Mouse (Mus musculus) regulatory T cell (primary cell): ENCODE measurements around the gene Gli1.

Experiments
- in situ Hi-C: fragments of 300-600 bp; cut with MboI, MseI; formaldehyde crosslinking; loops from one replicate; pipeline ENCODE4 v1.15.1; 2025; ENCODE audit warnings: high pct_unique_total_duplicates

Gene Gli1

DNA sequence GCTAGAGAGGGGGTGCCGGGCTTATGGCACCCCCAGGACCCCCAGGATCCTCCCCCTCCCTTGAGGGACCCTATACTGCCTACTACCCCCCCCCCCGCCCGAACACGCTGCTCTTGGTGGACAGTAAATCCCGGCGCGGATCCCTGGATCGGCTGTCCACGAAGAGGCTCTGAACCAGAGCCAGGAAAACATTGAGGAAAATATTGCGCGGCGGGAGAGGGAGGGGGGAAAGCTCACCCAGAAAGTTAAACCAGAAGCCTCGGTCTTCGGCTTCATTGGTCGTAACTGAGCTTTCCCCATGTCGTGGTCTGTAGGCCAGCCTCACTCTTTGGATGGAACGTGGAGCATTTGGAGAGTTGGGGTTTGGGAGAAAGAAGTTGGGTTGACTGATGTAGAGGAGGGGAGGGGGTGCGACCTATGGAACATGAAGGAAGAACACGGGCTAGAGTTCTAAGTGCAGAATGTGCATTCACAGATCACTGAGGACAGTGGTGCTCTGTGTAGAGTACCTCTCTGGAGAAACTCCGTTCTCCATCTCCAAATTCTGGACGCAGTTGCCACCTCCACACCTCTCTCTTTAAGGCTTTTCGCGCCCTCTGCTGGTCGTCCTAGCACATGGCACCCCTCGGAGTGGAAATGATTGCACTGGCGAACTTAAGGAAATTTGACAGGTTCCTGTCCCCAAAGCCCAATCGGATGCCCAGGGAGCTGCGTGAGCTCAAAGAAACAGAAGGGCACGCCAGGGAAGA, at the start of gene Gli1:
Gene Gli1, minus strand, starts transcription at position 84 of the 749 bp plus-strand sequence.
- in situ Hi-C loops = no loop called here

DNA sequence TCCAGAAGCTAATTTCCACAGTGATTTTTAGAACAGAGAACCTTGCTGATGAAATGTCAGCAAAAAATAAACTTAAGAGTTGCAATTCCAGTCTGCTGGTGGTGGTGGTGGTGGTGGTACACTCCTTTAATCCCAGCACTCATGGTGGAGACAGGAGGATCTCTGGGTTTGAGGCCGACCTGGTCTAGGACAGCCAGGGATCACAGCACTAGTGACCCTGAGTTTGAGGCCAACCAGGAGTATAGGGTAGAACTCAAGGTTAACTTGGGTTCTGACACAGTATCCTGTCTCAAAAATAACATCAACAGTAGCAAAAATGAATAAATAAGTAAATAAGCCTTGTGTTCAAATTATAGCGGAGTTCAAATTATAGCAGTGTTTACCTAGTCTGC, 40.0 kb upstream of the Gli1 start:
- in situ Hi-C loops = no loop called here

DNA sequence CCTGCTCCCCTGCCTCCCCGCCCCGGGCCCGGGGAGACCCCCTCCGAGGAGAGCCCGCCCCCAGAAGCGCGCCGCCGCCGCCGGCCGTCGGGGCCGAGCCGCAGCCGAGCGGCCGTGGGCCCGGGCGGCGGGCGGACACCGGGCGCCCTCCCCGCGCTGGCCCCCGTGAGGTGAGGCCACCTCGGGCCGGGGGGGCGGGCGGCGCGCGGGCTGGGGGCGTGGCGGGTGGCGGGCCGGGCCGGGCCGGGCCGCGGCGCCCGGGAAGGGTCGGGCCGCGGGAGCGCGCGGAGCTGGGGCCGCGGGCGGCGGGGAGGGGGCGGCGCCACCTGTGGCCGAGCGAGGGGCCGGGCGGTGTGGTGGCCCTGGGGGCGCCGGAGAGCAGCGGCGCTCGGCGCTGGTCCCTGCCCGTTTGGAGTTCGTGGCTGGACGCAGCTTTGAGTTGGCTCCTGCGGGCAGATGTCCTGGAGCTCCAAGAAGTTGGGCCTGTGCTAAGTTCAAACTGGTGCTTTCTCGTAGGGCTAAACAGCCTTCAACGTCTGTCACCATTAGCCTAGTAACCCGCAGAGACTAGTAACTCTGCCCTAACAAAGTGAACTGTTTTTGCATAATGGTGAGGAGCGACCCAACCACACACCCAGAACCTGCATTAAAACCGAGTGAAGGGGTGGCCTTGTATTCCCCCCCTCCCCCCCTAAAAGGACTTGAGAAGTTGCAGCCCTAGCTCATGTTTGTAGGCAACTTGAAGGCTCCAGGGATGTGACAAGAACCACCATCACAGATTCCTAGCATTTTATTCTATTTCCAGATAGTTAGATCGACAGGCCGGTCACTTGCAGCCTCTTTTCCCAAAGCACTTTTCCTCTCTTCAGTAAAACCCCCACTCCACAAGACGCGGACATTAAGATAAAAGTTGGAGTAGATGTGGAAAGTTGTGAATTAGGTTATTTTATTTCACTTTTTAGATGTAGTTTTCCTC, 39.3 kb upstream of the Gli1 start:
- in situ Hi-C loops = no loop called here

DNA sequence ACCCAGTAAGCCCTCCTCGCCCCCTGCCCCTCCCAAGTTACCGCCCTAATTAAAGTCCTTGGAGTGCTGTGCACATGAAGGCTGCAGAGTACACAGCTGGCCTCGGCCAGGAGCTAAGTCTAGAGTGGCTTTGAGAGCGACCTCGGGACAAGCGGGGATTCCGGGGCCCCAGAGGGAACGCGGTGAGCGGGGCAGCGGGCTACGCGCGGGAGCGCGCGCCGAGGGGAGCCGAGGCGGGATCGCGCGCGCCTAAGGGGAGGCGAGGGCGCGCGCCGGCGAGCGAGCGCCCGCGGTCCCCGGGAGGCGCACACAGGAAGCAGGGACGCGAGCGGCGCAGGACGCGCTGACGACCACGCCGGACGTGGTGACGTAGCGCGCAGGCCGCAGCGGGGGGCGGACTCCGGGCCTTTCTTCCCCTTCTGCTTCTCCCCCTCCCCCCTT, 38.5 kb upstream of the Gli1 start, which contains the start of gene R3hdm2:
Gene R3hdm2, plus strand, starts transcription at position 77 of the 441 bp plus-strand sequence.
- in situ Hi-C loops = no loop called here

DNA sequence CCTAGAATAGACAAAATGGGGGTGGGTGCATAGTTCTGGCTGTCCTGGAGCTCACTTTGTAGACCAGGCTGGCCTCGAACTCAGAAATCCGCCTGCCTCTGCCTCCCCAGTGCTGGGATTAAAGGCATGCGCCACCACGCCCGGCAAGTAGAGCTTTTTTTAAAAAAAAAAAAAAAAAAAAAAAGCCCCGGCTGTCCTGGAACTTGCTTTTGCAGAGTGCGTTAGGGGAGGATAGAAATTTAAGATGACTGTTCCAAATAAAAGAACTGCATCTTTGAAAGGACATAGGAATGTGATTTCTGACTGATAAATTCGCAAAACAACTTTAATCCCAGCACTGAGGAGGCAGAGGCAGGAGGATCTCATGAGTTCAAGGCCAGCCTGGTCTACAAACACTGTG, 37.9 kb upstream of the Gli1 start:
- in situ Hi-C loops = no loop called here

DNA sequence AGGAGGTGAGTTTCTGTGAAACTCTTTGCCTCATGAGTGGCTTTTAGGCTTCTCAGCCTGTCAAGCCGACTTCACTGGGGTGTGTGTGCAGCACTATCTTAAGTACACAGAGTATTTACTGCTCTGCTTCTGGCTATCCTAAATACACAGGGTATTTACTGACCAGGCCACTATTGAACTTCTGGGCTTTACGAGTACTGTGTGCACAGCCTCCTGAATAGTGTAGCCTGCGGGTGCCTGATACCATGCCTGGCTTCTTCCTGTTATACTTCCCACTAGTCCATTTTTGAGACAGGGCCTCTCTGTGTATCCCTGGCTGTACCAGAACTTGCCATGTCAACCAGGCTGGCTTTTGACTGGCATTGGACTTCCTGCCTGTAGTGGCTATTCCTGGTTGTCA, 35.9 kb upstream of the Gli1 start:
- in situ Hi-C loops = no loop called here

DNA sequence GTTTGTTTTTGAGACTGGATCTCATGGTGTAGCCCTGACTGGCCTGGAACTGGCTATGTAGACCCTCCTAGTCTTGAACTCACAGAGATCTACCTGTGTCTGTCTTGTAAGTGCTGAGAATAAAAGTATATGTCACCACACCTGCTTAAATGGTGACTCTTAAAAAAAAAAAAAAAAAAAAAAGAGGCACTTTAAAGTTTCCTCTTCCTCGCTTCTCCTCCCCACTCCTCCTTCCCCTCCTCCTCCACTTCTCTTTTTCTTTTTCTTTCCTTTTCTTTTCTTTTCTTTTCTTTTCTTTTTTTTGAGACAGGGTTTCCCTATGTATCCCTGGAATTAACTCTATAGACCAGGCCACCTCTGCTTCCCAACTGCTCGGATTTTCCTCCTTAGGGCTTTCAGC, 29.2 kb upstream of the Gli1 start:
- in situ Hi-C loops = no loop called here

DNA sequence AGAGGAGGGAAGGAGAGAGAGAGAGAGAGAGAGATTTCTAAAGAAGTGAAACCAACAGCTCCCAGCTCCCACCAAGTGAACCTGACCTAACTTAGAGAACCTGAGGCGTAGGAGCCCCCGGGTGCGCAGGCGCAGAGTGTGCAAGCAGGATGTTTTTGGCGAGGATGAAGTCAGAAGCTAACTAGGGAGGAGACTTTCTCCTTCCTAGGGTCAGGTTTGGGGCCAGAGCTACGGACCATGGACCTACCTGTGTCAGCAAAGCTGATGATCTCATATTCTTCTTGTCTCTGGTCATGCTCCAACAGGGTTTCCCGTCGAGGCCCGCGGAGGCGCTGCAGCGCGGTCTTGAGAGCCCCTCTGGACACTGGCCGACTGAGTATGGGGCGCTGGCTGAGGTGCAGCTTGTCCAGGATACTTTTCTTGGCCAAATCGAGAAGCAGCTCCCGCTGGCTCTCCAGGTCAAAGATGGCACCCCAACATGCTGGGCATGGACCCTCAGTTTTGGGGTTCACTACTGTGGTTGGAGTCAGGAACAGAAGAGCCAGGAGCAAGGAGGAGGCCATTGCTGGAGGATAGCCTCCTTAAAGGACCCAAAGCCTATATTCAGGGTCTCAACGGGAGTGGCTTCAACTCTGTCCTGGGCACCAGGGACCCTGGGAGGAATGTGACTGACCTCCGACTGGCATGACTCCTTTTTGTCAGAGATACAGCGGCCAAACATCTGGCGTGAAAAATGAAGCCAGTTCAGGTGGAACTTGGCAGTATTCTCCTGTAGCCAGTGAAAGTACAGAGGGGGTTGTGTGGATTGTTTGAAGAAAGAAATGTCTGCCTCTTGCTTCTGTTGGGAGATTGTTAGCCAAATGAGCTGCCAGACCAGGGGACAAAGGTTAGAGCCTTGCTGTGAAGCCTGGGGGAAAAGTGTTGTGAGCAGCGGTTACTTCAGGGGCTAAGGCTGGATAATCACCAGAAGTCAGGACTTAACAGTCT, 28.4 kb upstream of the Gli1 start, which contains the start of gene Inhbc:
Gene Inhbc, minus strand, starts transcription at position 598 of the 987 bp plus-strand sequence.
- in situ Hi-C loops = no loop called here

DNA sequence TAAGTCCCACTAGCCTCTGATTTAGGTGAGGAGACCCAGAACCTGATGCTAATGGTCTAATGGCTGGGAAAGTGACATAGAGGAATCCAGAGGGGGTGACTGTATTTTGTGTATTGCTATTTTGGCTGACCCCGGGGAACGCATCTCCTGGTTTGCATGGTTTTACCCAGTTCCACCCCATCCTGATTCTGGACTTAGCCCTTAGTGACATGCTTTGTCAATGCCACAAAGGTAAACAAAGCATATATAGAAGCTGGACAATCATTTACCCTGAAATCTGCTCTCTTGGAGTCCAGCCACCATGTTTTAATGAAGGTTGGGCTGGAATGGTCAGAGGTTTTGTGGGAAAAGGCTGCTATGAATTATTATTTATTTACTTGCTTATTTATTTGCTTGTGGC, 26.5 kb upstream of the Gli1 start:
- in situ Hi-C loops = no loop called here

DNA sequence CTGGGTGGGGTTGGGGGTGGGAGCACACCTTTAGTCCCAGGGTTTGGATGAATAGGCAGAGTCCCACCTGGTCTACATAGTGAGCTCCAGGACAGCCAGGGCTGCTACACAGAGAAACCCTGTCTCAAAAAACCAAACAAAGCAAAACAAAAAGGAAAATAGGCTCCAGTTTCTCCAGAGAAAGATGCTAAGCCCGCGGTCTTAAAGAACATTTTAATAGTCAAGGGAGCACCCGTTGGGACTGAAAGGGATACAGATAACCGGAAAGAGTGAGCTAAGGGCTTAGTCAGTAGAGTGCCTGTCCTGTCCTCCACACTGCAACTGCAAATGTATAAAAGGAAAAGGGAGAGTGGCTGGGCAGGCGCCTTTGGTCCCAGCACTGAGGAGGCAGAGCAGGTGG, 25.3 kb upstream of the Gli1 start:
- in situ Hi-C loops = no loop called here

DNA sequence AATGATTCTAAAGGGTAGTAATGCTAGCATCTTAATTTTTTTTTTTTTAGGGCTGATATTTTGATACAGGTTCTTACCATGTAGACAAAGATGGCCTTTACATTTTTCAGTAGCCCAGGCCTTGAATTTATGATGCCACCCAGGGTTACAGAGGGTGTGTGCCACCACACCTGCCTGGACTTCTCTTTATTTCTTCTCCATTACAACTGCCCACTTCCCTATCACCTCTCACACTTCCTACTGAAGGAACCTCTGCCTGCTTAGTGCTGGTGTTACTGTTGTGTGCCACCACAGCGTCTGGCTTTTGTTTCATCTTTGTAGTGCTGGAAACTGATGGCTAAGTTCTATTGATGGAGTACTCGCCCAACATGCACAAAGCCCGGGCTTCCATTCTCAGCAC, 18.9 kb upstream of the Gli1 start:
- in situ Hi-C loops = no loop called here

DNA sequence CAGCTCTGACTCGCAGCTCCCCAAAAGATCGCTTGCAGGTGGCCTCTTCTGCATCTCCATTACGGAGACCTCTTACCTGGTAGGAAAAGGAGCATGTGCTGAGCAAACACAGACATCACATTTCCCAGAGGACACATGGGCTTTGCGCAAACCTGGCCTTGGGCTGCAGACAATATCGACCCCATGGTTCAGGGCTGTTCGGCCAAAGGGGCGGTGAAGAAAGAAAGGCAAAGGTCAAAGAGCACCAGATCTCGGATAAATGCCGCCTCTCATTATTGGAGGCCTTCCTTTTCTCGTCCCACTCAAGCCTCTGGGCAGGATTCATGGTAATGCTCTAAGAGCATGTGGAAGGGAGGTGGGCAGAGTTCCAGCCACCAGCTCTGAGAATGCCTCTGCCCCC, 13.6 kb upstream of the Gli1 start:
- in situ Hi-C loops = no loop called here

DNA sequence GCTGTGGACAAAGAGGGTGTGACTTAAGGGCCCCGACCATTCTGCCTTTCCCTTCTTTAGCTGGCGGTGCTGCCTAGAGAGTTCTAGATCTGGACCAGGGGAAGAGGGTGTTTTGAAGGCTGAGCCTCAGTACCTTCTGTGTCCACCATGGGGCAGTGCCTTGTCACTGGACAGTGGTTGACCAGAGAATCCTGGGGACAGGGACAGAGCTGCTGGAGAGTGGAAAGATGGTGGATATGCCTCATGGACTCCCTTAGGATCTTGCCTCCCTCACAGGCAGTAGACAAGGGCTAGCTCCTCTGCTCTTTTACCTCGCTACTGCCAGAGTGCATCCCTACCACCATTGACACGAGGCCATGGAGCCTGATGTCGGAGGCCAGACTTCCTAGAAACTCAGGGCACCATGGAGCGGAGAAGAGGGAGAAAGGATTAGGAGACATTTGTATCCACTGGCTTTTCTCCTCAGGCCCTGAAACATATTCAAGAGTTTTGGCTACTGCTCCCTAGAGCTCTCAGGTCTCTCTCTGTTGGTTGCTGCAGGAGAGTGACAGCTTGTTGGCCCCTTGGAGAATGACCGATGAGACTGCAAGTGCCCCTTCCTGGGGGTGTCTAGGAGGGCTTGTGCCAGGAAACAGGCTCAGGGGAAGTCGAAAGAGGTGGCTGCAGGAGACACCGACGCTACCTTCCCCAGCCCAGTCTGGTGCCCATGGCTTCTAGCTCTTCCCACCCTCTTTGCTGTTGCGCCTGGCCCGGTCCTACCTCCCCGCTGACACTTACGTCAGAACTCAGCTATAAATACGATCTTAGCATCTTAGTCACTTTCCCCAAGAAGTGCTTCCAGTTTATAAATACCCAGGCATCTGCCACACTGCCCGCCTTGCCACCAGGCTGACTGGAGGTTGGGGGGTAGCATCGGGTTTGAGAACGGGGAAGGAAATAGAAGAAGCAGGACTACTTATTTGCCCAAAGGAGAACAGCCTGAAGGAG, 12.4 kb upstream of the Gli1 start, which contains the start of gene Inhbe:
Gene Inhbe, minus strand, starts transcription at position 503 of the 987 bp plus-strand sequence.
- in situ Hi-C loops = no loop called here

DNA sequence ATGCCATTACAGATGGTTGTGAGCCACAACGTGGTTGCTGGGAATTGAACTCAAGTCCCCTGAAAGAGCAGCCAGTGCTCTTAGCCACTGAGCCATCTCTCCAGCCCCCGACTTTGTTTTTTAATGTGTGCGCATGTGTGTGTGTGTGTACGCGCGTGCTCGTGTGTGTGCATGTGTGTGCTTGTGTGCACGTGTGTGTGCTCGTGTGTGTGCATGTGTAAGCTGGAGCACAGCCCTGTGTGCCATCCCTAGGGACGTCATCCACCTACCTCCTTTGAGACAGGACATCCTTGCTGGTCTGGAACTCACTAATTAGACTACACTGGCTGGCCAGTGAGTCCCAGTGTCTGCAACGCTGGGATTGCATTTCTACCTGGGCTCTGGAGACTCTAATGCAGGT, 11.0 kb upstream of the Gli1 start:
- in situ Hi-C loops = no loop called here

DNA sequence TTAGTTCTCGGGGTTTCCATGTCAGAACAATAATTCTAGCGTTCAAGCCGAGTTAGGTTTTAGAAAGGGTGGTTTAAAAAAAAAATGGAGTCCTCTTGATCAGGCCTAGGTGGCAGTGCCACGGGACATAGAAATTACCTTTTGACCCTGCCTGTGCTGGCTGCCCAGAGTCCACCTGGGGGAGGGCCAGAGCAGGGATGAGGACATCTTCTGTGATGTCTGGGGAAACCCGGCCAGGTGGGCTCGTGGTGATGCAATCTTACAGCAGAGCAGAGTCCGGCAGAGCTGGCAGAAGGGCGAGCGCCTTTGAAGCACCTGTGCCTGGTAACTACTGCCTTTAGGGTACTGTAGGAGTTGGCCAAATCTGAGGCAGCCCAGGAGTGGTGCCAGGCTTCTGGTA, 10.4 kb upstream of the Gli1 start:
- in situ Hi-C loops = no loop called here

DNA sequence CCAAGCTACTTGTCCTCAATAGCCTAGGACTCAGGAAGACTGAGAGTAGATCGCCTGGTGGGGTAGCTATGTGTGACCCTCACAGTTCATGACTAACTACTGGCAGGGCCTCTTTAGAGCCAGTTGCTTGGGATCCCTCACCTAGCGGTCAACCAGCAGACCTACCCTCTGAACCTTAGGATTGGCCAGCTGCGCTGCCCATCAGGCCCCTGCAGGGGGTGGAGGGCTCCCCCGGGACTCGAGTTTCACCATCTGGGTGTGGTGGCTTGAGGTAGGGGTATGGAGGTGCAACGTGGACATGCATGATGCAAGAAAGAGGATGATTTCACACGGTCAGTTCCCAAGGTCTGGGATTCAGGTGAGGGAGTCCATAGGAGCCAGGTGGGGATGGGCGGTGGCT, 9.9 kb upstream of the Gli1 start:
- in situ Hi-C loops = no loop called here

DNA sequence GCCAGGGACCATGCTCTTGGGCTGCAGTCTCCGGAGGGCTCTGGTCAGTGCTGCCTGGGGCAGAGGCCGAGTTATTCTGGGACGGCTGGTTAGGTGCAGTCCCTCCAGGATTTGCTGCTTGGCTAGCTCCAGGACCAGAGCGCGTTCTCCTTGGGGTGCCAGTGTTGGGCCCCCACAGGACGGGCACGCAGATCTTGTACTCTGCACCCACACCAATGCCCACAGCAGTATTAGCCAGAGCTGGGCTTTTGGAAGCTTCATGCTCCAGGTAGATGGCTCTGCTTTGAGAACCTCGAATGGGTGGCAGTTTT, 9.5 kb upstream of the Gli1 start:
- in situ Hi-C loops = no loop called here

DNA sequence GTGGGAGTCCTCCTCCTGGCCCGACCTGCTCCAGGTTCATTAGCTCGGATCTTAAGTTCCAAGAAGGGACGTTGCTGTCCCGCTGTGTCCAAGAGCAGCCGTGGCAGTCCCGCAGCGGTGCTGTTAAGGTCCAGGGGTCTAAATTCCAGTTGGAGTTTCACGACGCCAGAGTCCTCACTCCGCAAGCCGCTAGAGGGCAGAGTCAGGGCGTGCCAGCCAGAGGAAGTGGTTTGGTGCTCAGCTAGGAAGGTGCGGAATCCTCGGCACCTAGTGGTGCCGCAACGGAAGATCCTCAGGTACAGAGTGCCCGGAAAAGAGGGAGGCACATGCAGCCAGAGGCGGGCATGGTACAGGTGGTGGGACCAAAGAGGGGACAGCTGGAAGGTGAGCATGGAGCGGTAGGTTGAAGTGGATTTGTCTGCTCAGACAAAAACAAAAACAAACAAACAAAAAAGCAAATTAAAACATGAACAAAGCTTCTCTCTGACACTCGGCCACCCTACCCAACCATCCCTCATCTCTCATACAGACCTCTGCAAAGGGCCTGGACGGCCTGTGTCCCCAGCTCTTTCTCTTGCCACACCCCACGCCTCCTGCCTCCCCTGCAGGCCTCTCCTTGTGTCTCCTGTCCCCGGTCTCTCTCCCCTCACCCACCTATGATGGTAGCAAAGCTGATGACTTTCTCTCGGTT, 9.0 kb upstream of the Gli1 start:
- in situ Hi-C loops = no loop called here

DNA sequence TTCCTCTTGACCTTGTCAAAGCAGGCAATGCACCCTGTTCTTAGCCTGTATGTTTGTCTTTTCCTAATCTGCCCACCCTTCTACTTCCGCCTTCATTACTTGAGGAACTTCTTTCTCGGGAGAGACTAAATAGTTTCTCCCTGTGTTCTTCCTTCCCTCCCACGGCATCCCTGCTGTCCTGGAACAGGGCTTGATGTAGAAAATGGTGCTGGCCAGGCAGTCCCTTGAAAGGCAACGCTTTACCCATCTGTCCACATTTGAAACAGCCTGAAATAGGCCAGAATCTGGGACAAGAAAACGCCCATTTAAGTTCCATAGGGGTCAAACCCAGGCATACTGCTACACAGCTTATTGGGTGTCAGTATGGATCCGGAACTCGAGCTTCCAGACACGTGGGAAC, 8.0 kb upstream of the Gli1 start:
- in situ Hi-C loops = no loop called here

DNA sequence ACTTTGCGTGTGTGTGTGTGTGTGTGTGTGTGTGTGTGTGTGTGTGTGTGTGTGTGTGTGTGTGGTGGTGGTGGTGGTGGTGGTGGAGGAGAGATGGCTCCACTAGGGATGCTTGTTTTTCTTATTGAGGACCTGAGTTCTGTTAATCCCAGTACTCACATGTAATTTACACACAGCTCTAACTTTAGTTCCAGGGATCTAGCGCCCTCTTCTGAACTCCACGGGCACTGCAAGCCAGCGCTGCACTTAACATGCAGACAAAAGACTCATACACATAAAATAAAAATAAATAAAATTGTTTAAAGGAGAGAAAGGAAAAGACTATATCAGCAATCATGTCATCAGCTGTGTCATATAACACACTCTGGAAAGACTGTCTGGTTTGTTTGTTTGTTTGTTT, 7.2 kb upstream of the Gli1 start:
- in situ Hi-C loops = no loop called here
